Mouse (Mus musculus) myocyte (in vitro differentiated cells): Measurements from ENCODE around the gene Naa35.

ENCODE experiments used
- E2F4 ChIP-seq: IDR thresholded peaks from one replicate; pipeline ENCODE4 v1.6.1; 2011; ENCODE audit warnings: mild to moderate bottlenecking, control low read depth, moderate library complexity; ENCODE audit not compliant: insufficient read depth
- MAX ChIP-seq: IDR thresholded peaks from one replicate; pipeline ENCODE4 v1.6.1; 2011; ENCODE audit warnings: low read depth, mild to moderate bottlenecking, control low read depth
- POLR2A ChIP-seq: IDR thresholded peaks from one replicate; pipeline ENCODE4 v1.6.1; 2011; ENCODE audit warnings: low read depth, mild to moderate bottlenecking, control low read depth, moderate library complexity; ENCODE audit not compliant: insufficient read length
- USF1 ChIP-seq: IDR thresholded peaks from one replicate; pipeline ENCODE4 v1.6.1; 2011; ENCODE audit warnings: low read depth, mild to moderate bottlenecking, control low read depth, moderate library complexity

- no peak for TF ChIP-seq MAX
- TF ChIP-seq POLR2A = no peak
- TF ChIP-seq USF1 = no peak
- no peak for TF ChIP-seq E2F4
Observed at GRCm38 (mm10) chr13:59661387-59661786, 76.3 kb downstream of the Naa35 start.
